Mouse (Mus musculus) ES-CJ7 (cell line): ENCODE data around the gene Zbtb37.
A peak's percentile ranks its signal among the peaks of the same experiment; 100 is the strongest.
"Not testable (repeated sequence)": the region's sequence is repeated elsewhere in the genome, so short reads cannot be mapped to it uniquely, and the experiment has no call there.

Experiments
- DNase-seq: peaks from one replicate; pipeline ENCODE4 v3.0.0; 2011; ENCODE audit warnings: low read depth, low spot score

Gene Zbtb37

GRCm38 (mm10) chr1:161032345-161032744 is 2.3 kb downstream of the Zbtb37 start:
- no peak for DNase-seq

- no peak for DNase-seq
Measured at GRCm38 (mm10) chr1:161031881-161032280, 2.8 kb downstream of the Zbtb37 start.

- no peak for DNase-seq
Measured at GRCm38 (mm10) chr1:161030058-161030457, 4.6 kb downstream of the Zbtb37 start.

- not testable (repeated sequence) for DNase-seq
Measured at GRCm38 (mm10) chr1:161028427-161028826, 6.2 kb downstream of the Zbtb37 start.

- no peak for DNase-seq
Measured at GRCm38 (mm10) chr1:161027196-161027595, 7.5 kb downstream of the Zbtb37 start.

GRCm38 (mm10) chr1:161025410-161026210 is 9.0 kb downstream of the Zbtb37 start:
- no peak for DNase-seq

- DNase-seq = no peak
Measured at GRCm38 (mm10) chr1:161020051-161020450, 14.6 kb downstream of the Zbtb37 start.

GRCm38 (mm10) chr1:161016378-161016777 is 18.3 kb downstream of the Zbtb37 start:
- DNase-seq = no peak

GRCm38 (mm10) chr1:161010436-161010835 is 24.2 kb downstream of the Zbtb37 start:
- DNase-seq = no peak

- DNase-seq = no peak
Measured at GRCm38 (mm10) chr1:161008038-161008437, 26.6 kb downstream of the Zbtb37 start.

- DNase-seq = peak; percentile 28
Measured at GRCm38 (mm10) chr1:161006471-161006870, 28.2 kb downstream of the Zbtb37 start.

- DNase-seq = peak; percentile 42
Measured at GRCm38 (mm10) chr1:161005526-161005925, 29.1 kb downstream of the Zbtb37 start.

- DNase-seq = no peak
Measured at GRCm38 (mm10) chr1:161004942-161005341, 29.7 kb downstream of the Zbtb37 start.

GRCm38 (mm10) chr1:160993851-160994250 is 40.8 kb downstream of the Zbtb37 start:
- no peak for DNase-seq

- DNase-seq = peak; percentile 37
Measured at GRCm38 (mm10) chr1:160989395-160989794, 45.3 kb downstream of the Zbtb37 start.

GRCm38 (mm10) chr1:160986881-160987635 is 47.6 kb downstream of the Zbtb37 start:
- DNase-seq = no peak

GRCm38 (mm10) chr1:160985477-160985876 is 49.2 kb downstream of the Zbtb37 start:
- DNase-seq = no peak

GRCm38 (mm10) chr1:160984731-160985130 is 49.9 kb downstream of the Zbtb37 start:
- not testable (repeated sequence) for DNase-seq

- DNase-seq = no peak
Measured at GRCm38 (mm10) chr1:160982887-160983286, 51.8 kb downstream of the Zbtb37 start.

- DNase-seq = no peak
Measured at GRCm38 (mm10) chr1:160981337-160981736, 53.3 kb downstream of the Zbtb37 start.

GRCm38 (mm10) chr1:160980537-160981234 is 54.0 kb downstream of the Zbtb37 start:
- no peak for DNase-seq

- DNase-seq = no peak
Measured at GRCm38 (mm10) chr1:160980021-160980420, 54.6 kb downstream of the Zbtb37 start.
